Mouse (Mus musculus) midbrain, embryonic 11.5 days (tissue): Measurements from ENCODE around the gene Krtcap2. TPM values are rescaled to one million over a fixed set of nuclear protein-coding genes. Genes with fewer than 3 reads are reported as not detected.
A peak's percentile ranks its signal among the peaks of the same experiment; 100 is the strongest.

ENCODE experiments used
- ATAC-seq: fragments of 200-750 bp; cut with Nextera tagmentation; 2 replicates; pipeline ENCODE4 v1.8.0; 2017; ENCODE audit warnings: moderate TSS enrichment, moderate library complexity; ENCODE audit not compliant: low FRiP score
- DNase-seq: peaks from one replicate; pipeline ENCODE4 v3.0.0; 2015; ENCODE audit warnings: low spot score; ENCODE audit errors: missing footprints
- H3K27ac ChIP-seq: fragments of 300-500 bp; sonication (generic); 2 replicates; pipeline ENCODE4 v1.5.1; 2014; ENCODE audit warnings: low read depth, low read length
- H3K27me3 ChIP-seq: fragments of 300-500 bp; sonication (generic); 2 replicates; pipeline ENCODE4 v1.6.1; 2014; ENCODE audit warnings: mild to moderate bottlenecking, low read length, moderate library complexity, mixed read lengths; ENCODE audit not compliant: control insufficient read depth, insufficient read depth
- H3K36me3 ChIP-seq: fragments of 300-500 bp; sonication (generic); 2 replicates; pipeline ENCODE4 v1.6.1; 2014; ENCODE audit warnings: mild to moderate bottlenecking, low read length, moderate library complexity, mixed read lengths; ENCODE audit not compliant: control insufficient read depth, insufficient read depth
- H3K4me1 ChIP-seq: fragments of 300-500 bp; sonication (generic); 2 replicates; pipeline ENCODE4 v1.6.1; 2014; ENCODE audit warnings: low read length; ENCODE audit not compliant: control insufficient read depth, insufficient read depth
- H3K4me2 ChIP-seq: fragments of 300-500 bp; sonication (generic); 2 replicates; pipeline ENCODE4 v1.6.1; 2014; ENCODE audit warnings: mild to moderate bottlenecking, moderate library complexity
- H3K4me3 ChIP-seq: fragments of 300-500 bp; sonication (generic); 2 replicates; pipeline ENCODE4 v1.5.1; 2014; ENCODE audit warnings: low read depth, low read length
- H3K9ac ChIP-seq: fragments of 300-500 bp; sonication (generic); 2 replicates; pipeline ENCODE4 v1.6.1; 2014; ENCODE audit warnings: low read length
- H3K9me3 ChIP-seq: fragments of 300-500 bp; sonication (generic); 2 replicates; pipeline ENCODE4 v1.6.1; 2016; ENCODE audit warnings: low read length; ENCODE audit not compliant: control insufficient read depth
- WGBS: fragments of 180-500 bp; shearing (Covaris S2); extraction: QIAGEN DNeasy Blood & Tissue Kit; methylation state at CpG from one replicate; pipeline ENCODE4 v1.1.7; 2014; 5-methylcytosine and 5-hydroxymethylcytosine counted together
- polyA plus RNA-seq: library from polyadenylated mRNA; unstranded; fragments of >200 nt; fragmentation: Nextera tagmentation; extraction: Ambion mirVana; gene quantifications from 2 replicates; pipeline ENCODE4 v1.2.1, GENCODE M21; 2014

Gene Krtcap2
- polyA plus RNA-seq, result 261 and 270 TPM in 2 replicates

GRCm38 (mm10) chr3:89245688-89246171 is at the start of gene Krtcap2:
Gene Krtcap2, plus strand, starts transcription at chr3:89245966.
- Histone ChIP-seq H3K9ac (peak within 1 kb of the TSS; percentile 83), H3K9me3 (no peaks in the 10 kb centered on the region), H3K27me3 (no peaks in the 10 kb centered on the region; the same call in 1 of the 2 replicates), H3K4me1 (peaks cover 30% of the 10 kb centered on the region), H3K27ac (peak within 1 kb of the TSS; percentile 53), H3K4me2 (peak within 1 kb of the TSS; percentile 85), H3K36me3 (no peaks in the 10 kb centered on the region), H3K4me3 (peak within 1 kb of the TSS; percentile 80)
- WGBS, result 5% methylated on average over 20 of the region's 20 CpGs
- DNase-seq (no peak), ATAC-seq (peak; percentile 40)

GRCm38 (mm10) chr3:89195979-89196877 is 49.5 kb upstream of the Krtcap2 start:
- H3K9me3 ChIP-seq, result no peaks in the 10 kb centered on the region
- peak; percentile 96 for ATAC-seq
- peak overlapping the region; percentile 62 for H3K9ac ChIP-seq
- DNase-seq, result peak; percentile 99
- WGBS, result 6% methylated on average over 33 of the region's 33 CpGs
- peak overlapping the region; percentile 28 for H3K4me3 ChIP-seq
- H3K4me2 ChIP-seq, result peak overlapping the region; percentile 50
- H3K36me3 ChIP-seq, result no peaks in the 10 kb centered on the region
- no peaks in the 10 kb centered on the region for H3K27me3 ChIP-seq
- peaks cover 8% of the 10 kb centered on the region for H3K4me1 ChIP-seq
- peak overlapping the region; percentile 76 for H3K27ac ChIP-seq

- no peaks in the 10 kb centered on the region for H3K9me3 ChIP-seq
- H3K27ac ChIP-seq, result no peak overlapping the region
- no peak for ATAC-seq
- H3K4me2 ChIP-seq, result no peak overlapping the region
- H3K27me3 ChIP-seq, result no peaks in the 10 kb centered on the region
- DNase-seq, result no peak
- H3K9ac ChIP-seq, result no peak overlapping the region
- H3K4me3 ChIP-seq, result no peak overlapping the region
- no peaks in the 10 kb centered on the region for H3K36me3 ChIP-seq
- peaks cover 11% of the 10 kb centered on the region for H3K4me1 ChIP-seq
- WGBS, result 78% methylated on average over 3 of the region's 3 CpGs
Measured at GRCm38 (mm10) chr3:89199839-89200238, 45.9 kb upstream of the Krtcap2 start.

DNA sequence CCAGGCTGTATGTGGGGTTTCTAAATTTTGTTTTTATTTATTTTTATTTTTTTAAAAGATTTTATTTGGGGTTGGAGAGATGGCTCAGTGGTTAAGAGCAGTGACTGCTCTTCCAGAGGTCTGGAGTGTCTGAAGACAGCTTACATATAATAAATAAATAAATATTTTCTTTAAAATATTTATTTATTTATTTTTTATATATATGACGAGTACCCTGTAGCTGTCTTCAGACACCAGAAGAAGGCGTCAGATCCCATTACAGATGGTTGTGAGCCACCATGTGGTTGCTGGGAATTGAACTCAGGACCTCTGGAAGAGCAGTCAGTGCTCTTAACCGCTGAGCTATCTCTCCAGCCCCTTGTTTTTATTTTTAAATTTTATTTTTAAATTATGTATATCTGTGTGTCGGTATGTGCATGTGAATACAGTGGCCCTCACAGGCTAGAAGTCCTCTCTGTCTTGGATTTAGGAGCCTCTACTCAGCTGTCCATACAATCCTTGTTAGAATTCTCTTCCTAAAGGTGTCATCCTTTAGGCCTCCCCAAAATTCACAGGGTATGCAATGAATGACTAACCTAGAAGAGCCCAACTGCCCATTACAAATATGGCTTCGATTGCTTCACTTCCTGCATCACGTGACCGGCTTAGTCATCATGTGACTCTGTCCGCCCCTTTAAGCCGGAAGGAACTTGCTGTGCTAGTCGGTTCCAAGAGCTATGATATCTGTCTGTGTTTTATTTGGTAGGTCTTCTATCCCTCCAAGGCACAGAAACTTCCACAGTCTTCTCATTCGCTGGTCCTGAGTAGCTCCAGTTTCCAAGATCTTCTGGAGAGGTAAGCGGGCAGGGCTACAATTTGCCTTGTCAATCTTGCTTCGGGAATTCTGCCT is 43.3 kb upstream of the Krtcap2 start, which contains the start of gene Gba:
Gene Gba (plus strand): TSS at position 676 of the 889 bp plus-strand sequence.
- no peaks in the 10 kb centered on the region for H3K27me3 ChIP-seq
- DNase-seq (peak; percentile 100), ATAC-seq (peak; percentile 90)
- H3K27ac ChIP-seq, result no peak within 1 kb of the TSS
- peak within 1 kb of the TSS; percentile 50 for H3K9ac ChIP-seq
- WGBS, result 26% methylated on average over 13 of the region's 13 CpGs
- H3K36me3 ChIP-seq, result peaks cover 4% of the 10 kb centered on the region; the same call in 1 of the 2 replicates
- no peaks in the 10 kb centered on the region for H3K9me3 ChIP-seq
- H3K4me1 ChIP-seq, result peaks cover 4% of the 10 kb centered on the region; the same call in 1 of the 2 replicates
- H3K4me2 ChIP-seq, result peak within 1 kb of the TSS; percentile 52
- H3K4me3 ChIP-seq, result peak within 1 kb of the TSS; percentile 40

DNA sequence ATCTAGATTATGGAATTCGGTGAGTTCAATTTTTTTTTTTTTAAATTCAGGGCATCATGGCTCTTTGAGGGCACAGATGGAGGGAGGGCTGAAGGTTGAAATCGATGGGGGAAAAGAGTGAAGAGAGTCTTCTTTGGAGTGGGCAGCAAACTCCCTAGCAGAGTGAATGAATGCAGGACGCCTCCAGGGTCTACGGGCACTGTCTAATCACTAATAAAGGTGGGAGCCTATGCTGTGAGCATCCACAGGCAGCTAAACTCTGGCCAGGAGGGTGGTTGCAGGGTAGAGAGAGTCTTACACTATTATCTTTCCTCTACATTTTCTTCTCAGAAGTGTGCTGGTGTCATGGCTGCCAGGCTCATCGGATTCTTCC is 42.6 kb upstream of the Krtcap2 start:
- no peaks in the 10 kb centered on the region for H3K27me3 ChIP-seq
- H3K36me3 ChIP-seq, result peaks cover 9% of the 10 kb centered on the region; the same call in 1 of the 2 replicates
- 39% methylated on average over 5 of the region's 5 CpGs for WGBS
- DNase-seq (no peak), ATAC-seq (peak; percentile 28)
- H3K4me1 ChIP-seq, result peaks cover 4% of the 10 kb centered on the region; the same call in 1 of the 2 replicates
- peak overlapping the region; percentile 50 for H3K9ac ChIP-seq
- peak overlapping the region; percentile 52 for H3K4me2 ChIP-seq
- H3K4me3 ChIP-seq, result peak overlapping the region; percentile 40
- H3K9me3 ChIP-seq, result no peaks in the 10 kb centered on the region
- no peak overlapping the region for H3K27ac ChIP-seq

- H3K4me3 ChIP-seq, result no peak overlapping the region
- ATAC-seq, result no peak
- 92% methylated on average over 7 of the region's 7 CpGs for WGBS
- H3K4me1 ChIP-seq, result peaks cover 4% of the 10 kb centered on the region; the same call in 1 of the 2 replicates
- DNase-seq, result no peak
- no peak overlapping the region for H3K4me2 ChIP-seq
- H3K27me3 ChIP-seq, result no peaks in the 10 kb centered on the region
- no peaks in the 10 kb centered on the region for H3K9me3 ChIP-seq
- no peak overlapping the region for H3K9ac ChIP-seq
- peaks cover 20% of the 10 kb centered on the region for H3K36me3 ChIP-seq
- no peak overlapping the region for H3K27ac ChIP-seq
Measured at GRCm38 (mm10) chr3:89206079-89206478, 39.7 kb upstream of the Krtcap2 start.

GRCm38 (mm10) chr3:89206695-89207094 is 39.1 kb upstream of the Krtcap2 start:
- Histone ChIP-seq H3K27me3 (no peaks in the 10 kb centered on the region), H3K4me1 (peaks cover 4% of the 10 kb centered on the region; the same call in 1 of the 2 replicates), H3K4me3 (no peak overlapping the region), H3K9me3 (no peaks in the 10 kb centered on the region), H3K4me2 (no peak overlapping the region), H3K36me3 (peaks cover 20% of the 10 kb centered on the region), H3K9ac (no peak overlapping the region), H3K27ac (no peak overlapping the region)
- WGBS, result 92% methylated on average over 2 of the region's 2 CpGs
- ATAC-seq (no peak), DNase-seq (no peak)

GRCm38 (mm10) chr3:89208075-89208657 is 37.6 kb upstream of the Krtcap2 start:
- peaks cover 20% of the 10 kb centered on the region for H3K36me3 ChIP-seq
- no peak overlapping the region for H3K9ac ChIP-seq
- DNase-seq (no peak), ATAC-seq (no peak)
- H3K27ac ChIP-seq, result no peak overlapping the region
- H3K9me3 ChIP-seq, result no peaks in the 10 kb centered on the region
- no peak overlapping the region for H3K4me3 ChIP-seq
- no peaks in the 10 kb centered on the region for H3K27me3 ChIP-seq
- 95% methylated on average over 13 of the region's 13 CpGs for WGBS
- no peak overlapping the region for H3K4me2 ChIP-seq
- H3K4me1 ChIP-seq, result peaks cover 6% of the 10 kb centered on the region
